Mouse (Mus musculus): ENCODE measurements around the gene Hint1. TPM values are rescaled to one million over a fixed set of nuclear protein-coding genes. Genes with fewer than 3 reads are reported as not detected.

Gene Hint1
- polyA plus RNA-seq, 1 experiment from 2014 or later, result 519 TPM

GRCm38 (mm10) chr11:54865330-54866085 is 675 bp upstream of the Hint1 start:
- 61% methylated on average over 6 of the region's 6 CpGs for WGBS (ENCODE audit: insufficient replicate concordance)
- Histone ChIP-seq H3K27me3 (no peaks in the 10 kb centered on the region), H3K4me2 (peak overlapping the region; percentile 87)

DNA sequence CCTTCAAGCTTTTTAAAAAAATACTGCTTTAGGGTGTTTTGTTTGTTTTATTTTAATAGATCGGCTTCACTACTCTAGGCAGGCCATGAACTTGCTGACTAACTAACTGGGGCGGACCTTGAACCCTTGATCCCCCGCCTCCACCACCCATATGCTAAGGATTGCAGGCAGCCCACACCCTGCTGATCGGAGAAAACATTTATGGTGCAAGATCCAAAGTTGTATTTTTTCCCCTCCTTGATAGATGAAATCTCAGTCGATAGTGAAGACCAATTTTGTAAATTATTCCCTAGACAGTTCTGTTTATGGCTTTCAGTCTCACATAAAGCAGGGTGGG is 834 bp downstream of the Hint1 start:
- no peaks in the 10 kb centered on the region for H3K27me3 ChIP-seq
- under 1% methylated on average over 5 of the region's 5 CpGs for WGBS (ENCODE audit: insufficient replicate concordance)
- H3K9me3 ChIP-seq (replicated peaks), result no peaks in the 10 kb centered on the region
- peak overlapping the region; percentile 82 for H3K4me3 ChIP-seq (replicated peaks)
- peak overlapping the region; percentile 92 for H3K27ac ChIP-seq
- peaks cover 41% of the 10 kb centered on the region for H3K36me3 ChIP-seq
- peaks cover 53% of the 10 kb centered on the region for H3K4me1 ChIP-seq (replicated peaks)
- H3K4me2 ChIP-seq, result peak overlapping the region; percentile 87
- H3K9ac ChIP-seq, result peak overlapping the region; percentile 94
- peak; percentile 55 for DNase-seq
- peak; percentile 69 for ATAC-seq (ENCODE audit: low read depth)

More at GRCm38 (mm10) chr11:54865330-54866085, 675 bp upstream of the Hint1 start:
- H3K27ac ChIP-seq, result peak overlapping the region; percentile 92; the same call in 1 of the 2 replicates
- H3K36me3 ChIP-seq, result peaks cover 27% of the 10 kb centered on the region
- H3K4me3 ChIP-seq (replicated peaks), result peak overlapping the region; percentile 82
- H3K9me3 ChIP-seq (replicated peaks), result no peaks in the 10 kb centered on the region
- peak overlapping the region; percentile 94 for H3K9ac ChIP-seq
- ATAC-seq (ENCODE audit: low read depth) (no peak), DNase-seq (no peak)
- peaks cover 62% of the 10 kb centered on the region for H3K4me1 ChIP-seq (replicated peaks)

DNA sequence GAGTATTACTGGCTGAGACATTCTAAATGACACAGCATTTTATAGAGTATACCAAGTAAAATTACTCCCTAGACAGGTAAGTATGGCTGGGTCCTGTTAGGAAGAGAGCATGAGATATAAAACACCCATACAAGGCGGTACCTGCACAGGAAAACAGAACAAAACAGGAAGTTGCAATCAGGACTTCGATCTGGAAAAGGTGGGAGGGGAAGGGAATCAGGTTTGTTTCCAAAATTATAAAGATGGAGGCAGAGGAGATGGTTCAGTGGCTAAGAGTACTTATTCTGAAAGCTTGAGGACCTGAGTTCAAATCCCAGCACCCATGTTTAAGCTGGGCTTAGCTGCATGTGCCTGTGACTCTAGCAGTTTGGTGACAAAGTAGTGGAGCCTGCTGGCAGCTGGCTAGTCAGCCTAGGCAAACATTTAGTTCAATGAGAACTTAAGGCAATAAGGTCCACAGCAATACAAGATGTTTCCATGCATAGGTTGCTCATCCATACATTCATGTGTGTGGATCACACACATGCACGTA is 1.8 kb downstream of the Hint1 start:
- DNase-seq (no peak), ATAC-seq (ENCODE audit: low read depth) (no peak)
- Histone ChIP-seq H3K27ac (peak overlapping the region; percentile 92), H3K9me3 (replicated peaks) (no peaks in the 10 kb centered on the region), H3K4me2 (peak overlapping the region; percentile 87), H3K9ac (peak overlapping the region; percentile 94), H3K4me1 (replicated peaks) (peaks cover 49% of the 10 kb centered on the region), H3K27me3 (no peaks in the 10 kb centered on the region), H3K36me3 (peaks cover 51% of the 10 kb centered on the region), H3K4me3 (replicated peaks) (peak overlapping the region; percentile 82)
- WGBS (ENCODE audit: insufficient replicate concordance), result 62% methylated on average over 3 of the region's 3 CpGs

GRCm38 (mm10) chr11:54868445-54868844 is 2.3 kb downstream of the Hint1 start:
- DNase-seq (no peak), ATAC-seq (ENCODE audit: low read depth) (no peak)
- Histone ChIP-seq H3K4me1 (replicated peaks) (peaks cover 45% of the 10 kb centered on the region), H3K4me2 (peak overlapping the region; percentile 87), H3K36me3 (peaks cover 54% of the 10 kb centered on the region), H3K4me3 (replicated peaks) (peak overlapping the region; percentile 82), H3K9ac (peak overlapping the region; percentile 94), H3K27ac (peak overlapping the region; percentile 92), H3K9me3 (replicated peaks) (no peaks in the 10 kb centered on the region), H3K27me3 (no peaks in the 10 kb centered on the region)
- WGBS (ENCODE audit: insufficient replicate concordance), result 34% methylated on average over 2 of the region's 2 CpGs

DNA sequence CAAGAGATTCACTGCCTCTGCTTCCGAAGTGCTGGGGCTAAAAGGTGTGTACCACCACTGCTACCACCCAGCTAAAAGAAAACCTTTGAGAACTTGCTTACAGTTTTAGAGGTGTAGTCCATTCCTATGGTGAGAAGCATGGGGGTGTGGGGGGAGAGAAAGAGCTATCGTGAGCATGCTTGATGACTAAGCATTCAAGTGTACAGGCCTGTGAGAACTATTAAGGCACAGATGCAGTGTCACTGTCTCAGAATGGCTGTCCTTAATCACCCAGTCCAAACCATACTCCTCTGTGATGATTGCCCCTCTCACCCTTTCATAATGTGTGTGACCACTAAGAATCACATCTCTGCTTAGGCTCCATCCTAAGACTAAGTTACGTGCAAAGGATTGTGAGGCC is 3.1 kb downstream of the Hint1 start:
- ATAC-seq (ENCODE audit: low read depth) (no peak), DNase-seq (peak; percentile 25)
- Histone ChIP-seq H3K36me3 (peaks cover 63% of the 10 kb centered on the region), H3K4me3 (replicated peaks) (no peak overlapping the region), H3K4me2 (peak overlapping the region; percentile 87), H3K27me3 (no peaks in the 10 kb centered on the region), H3K27ac (peak overlapping the region; percentile 92), H3K9me3 (replicated peaks) (no peaks in the 10 kb centered on the region), H3K4me1 (replicated peaks) (peaks cover 45% of the 10 kb centered on the region), H3K9ac (peak overlapping the region; percentile 32; the same call in 1 of the 2 replicates)
- WGBS (ENCODE audit: insufficient replicate concordance), result 73% methylated on average over 3 of the region's 3 CpGs

- no peak overlapping the region for H3K4me2 ChIP-seq
- H3K27ac ChIP-seq, result no peak overlapping the region
- 74% methylated on average over 7 of the region's 7 CpGs for WGBS (ENCODE audit: insufficient replicate concordance)
- peaks cover 29% of the 10 kb centered on the region for H3K4me1 ChIP-seq (replicated peaks)
- H3K27me3 ChIP-seq, result no peaks in the 10 kb centered on the region
- ATAC-seq (ENCODE audit: low read depth) (no peak), DNase-seq (no peak)
- H3K4me3 ChIP-seq (replicated peaks), result no peak overlapping the region
- no peak overlapping the region for H3K9ac ChIP-seq
- no peaks in the 10 kb centered on the region for H3K9me3 ChIP-seq (replicated peaks)
- peaks cover 66% of the 10 kb centered on the region for H3K36me3 ChIP-seq
Measured at GRCm38 (mm10) chr11:54871831-54872537, 5.8 kb downstream of the Hint1 start.

DNA sequence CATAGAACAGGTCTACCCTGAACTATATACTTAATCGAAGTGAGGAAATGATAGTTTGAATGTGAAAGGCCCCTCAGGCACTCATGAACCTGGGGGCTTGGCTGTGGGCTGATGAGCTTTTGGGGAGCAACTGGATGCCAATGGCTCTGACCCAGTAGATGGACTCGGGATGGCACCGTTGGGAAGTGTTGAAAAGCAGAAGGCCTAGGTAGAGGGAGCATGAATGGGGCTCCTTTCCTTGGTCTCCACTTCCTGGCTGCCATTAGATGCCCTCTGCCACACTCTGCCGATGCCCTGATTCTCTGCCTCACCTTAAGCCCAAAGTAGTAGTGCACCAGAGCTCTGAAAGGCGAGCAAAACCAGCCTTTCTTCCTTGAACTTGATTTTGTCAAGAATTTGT is 9.8 kb downstream of the Hint1 start:
- Histone ChIP-seq H3K27ac (no peak overlapping the region), H3K27me3 (no peaks in the 10 kb centered on the region), H3K9ac (no peak overlapping the region), H3K4me2 (no peak overlapping the region), H3K9me3 (replicated peaks) (no peaks in the 10 kb centered on the region), H3K36me3 (peaks cover 34% of the 10 kb centered on the region), H3K4me1 (replicated peaks) (peaks cover 12% of the 10 kb centered on the region), H3K4me3 (replicated peaks) (no peak overlapping the region)
- WGBS (ENCODE audit: insufficient replicate concordance), result 72% methylated on average over 5 of the region's 5 CpGs
- no peak for ATAC-seq (ENCODE audit: low read depth)
- DNase-seq, result no peak

DNA sequence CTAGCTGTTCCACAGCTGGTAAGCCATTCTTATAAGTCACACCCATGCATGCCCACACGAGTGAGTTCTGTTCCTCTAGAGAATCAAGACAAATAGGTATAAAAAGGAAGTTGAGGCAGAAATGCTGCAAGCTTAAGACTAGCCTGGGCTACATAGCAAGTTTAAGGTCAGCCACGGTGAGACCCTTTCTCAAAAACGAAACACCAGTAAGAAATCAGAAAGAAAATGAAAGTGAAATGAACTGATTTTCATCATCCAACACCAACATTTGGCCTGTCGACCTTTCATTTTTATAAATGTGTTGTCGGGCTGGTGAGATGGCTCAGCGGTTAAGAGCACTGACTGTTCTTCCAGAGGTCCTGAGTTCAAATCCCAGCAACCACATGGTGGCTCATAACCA is 12.7 kb downstream of the Hint1 start:
- no peak for ATAC-seq (ENCODE audit: low read depth)
- H3K36me3 ChIP-seq, result peaks cover 7% of the 10 kb centered on the region
- no peak overlapping the region for H3K9ac ChIP-seq
- H3K4me2 ChIP-seq, result no peak overlapping the region
- H3K4me3 ChIP-seq (replicated peaks), result no peak overlapping the region
- H3K27me3 ChIP-seq, result no peaks in the 10 kb centered on the region
- DNase-seq, result no peak
- H3K9me3 ChIP-seq (replicated peaks), result no peaks in the 10 kb centered on the region
- H3K4me1 ChIP-seq (replicated peaks), result peaks cover 16% of the 10 kb centered on the region
- 54% methylated on average over 6 of the region's 6 CpGs for WGBS (ENCODE audit: insufficient replicate concordance)
- no peak overlapping the region for H3K27ac ChIP-seq

- no peak for DNase-seq
- H3K36me3 ChIP-seq, result peaks cover 2% of the 10 kb centered on the region
Measured at GRCm38 (mm10) chr11:54879434-54879833, 13.3 kb downstream of the Hint1 start.

DNA sequence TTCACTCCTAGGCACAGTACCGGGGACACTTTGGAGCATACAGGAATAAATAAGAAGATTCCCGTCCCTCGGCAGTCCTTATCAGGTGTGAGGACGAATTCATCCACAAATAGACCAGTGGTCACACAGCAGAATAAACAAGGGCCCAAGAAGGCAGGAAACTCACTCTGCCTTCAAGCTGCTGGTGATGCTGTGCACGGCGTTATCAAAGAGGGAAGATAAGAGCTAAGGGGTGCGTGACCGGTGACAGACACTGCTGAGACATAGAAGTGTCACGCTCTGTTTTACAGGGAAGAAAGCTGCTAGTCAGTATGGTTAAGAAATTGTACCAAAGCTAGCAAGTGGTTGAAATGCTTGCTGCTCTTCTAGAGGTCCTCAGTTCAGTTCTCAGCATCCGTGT is 13.7 kb downstream of the Hint1 start:
- Histone ChIP-seq H3K27ac (no peak overlapping the region), H3K4me1 (replicated peaks) (peaks cover 16% of the 10 kb centered on the region), H3K4me2 (no peak overlapping the region), H3K9ac (no peak overlapping the region), H3K27me3 (no peaks in the 10 kb centered on the region), H3K36me3 (no peaks in the 10 kb centered on the region), H3K9me3 (replicated peaks) (no peaks in the 10 kb centered on the region), H3K4me3 (replicated peaks) (no peak overlapping the region)
- DNase-seq, result no peak
- WGBS (ENCODE audit: insufficient replicate concordance), result 21% methylated on average over 10 of the region's 10 CpGs
- no peak for ATAC-seq (ENCODE audit: low read depth)

More at GRCm38 (mm10) chr11:54879434-54879833, 13.3 kb downstream of the Hint1 start:
- Histone ChIP-seq H3K4me2 (no peak overlapping the region), H3K9me3 (replicated peaks) (no peaks in the 10 kb centered on the region), H3K27me3 (no peaks in the 10 kb centered on the region), H3K27ac (no peak overlapping the region), H3K4me3 (replicated peaks) (no peak overlapping the region), H3K4me1 (replicated peaks) (peaks cover 16% of the 10 kb centered on the region), H3K9ac (no peak overlapping the region)
- WGBS (ENCODE audit: insufficient replicate concordance), result 18% methylated on average over 4 of the region's 4 CpGs
- ATAC-seq (ENCODE audit: low read depth), result no peak

DNA sequence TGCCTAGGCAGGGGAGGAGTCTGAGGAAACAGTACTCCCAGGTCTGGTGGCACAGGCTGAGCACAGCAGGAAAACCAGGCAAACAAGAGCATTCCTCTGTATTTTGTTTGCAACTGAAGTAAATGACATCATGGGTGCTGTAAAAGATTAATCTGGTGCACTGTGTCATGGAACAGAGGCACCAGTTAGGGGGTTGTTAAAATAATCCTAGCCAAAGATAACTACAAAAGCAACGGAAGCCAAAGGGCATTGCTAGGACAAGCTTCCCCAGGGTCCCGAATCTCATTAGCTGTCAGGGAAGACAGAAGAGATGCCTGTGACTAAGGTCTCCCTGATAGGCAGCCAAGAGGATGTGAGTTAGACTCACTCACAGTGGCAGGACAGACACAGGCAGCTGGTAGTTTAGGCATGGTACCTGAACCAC is 14.9 kb downstream of the Hint1 start:
- DNase-seq (no peak), ATAC-seq (ENCODE audit: low read depth) (peak; percentile 59)
- no peaks in the 10 kb centered on the region for H3K27me3 ChIP-seq
- no peak overlapping the region for H3K4me3 ChIP-seq (replicated peaks)
- peaks cover 19% of the 10 kb centered on the region for H3K4me1 ChIP-seq (replicated peaks)
- no peak overlapping the region for H3K9ac ChIP-seq
- no peak overlapping the region for H3K4me2 ChIP-seq
- 51% methylated on average over 2 of the region's 2 CpGs for WGBS (ENCODE audit: insufficient replicate concordance)
- no peak overlapping the region for H3K27ac ChIP-seq
- no peaks in the 10 kb centered on the region for H3K36me3 ChIP-seq
- H3K9me3 ChIP-seq (replicated peaks), result no peaks in the 10 kb centered on the region
